Mouse (Mus musculus) heart, postnatal 0 days (tissue): ENCODE results near the gene Emilin3.

ENCODE experiments used
- CTCF ChIP-seq: IDR thresholded peaks from 2 replicates; pipeline ENCODE4 v1.5.1; 2016; ENCODE audit warnings: antibody characterized with exemption, control low read depth, low read depth
- EP300 ChIP-seq: IDR thresholded peaks from 2 replicates; pipeline ENCODE4 v1.6.1; 2016; ENCODE audit warnings: antibody characterized with exemption, low read depth

DNA sequence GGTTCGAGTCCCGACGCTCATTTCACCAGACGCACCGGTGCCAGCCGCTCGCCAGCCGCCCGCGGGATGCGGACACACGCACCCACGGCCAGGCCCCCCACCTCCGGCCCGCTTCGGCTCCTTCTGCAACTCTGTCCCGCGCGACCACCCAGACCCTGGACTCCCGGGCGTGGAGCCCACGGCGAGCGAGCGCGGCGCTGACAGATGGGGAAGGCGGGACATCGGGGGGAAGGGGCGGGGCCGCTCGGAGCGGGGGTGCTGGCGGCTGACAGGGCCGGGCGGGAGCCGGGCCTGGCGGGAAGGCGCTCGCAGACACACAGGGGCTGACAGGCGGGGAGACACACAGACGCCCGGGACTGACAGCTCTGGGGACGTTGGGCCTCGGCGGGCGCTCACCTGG, 39.7 kb downstream of the Emilin3 start:
- TF ChIP-seq EP300 (no peak), CTCF (no peak)
